Mouse (Mus musculus) C2C12 (cell line): ENCODE data around the gene Ttll7. TPM values are rescaled to one million over a fixed set of nuclear protein-coding genes. Genes with fewer than 3 reads are reported as not detected.

Experiments used
- H3K27me3 ChIP-seq: one replicate; pipeline ENCODE4 v1.6.1; 2011; ENCODE audit not compliant: control insufficient read depth, insufficient read depth, insufficient read length
- H3K36me3 ChIP-seq: one replicate; pipeline ENCODE4 v1.6.1; 2011; ENCODE audit not compliant: control insufficient read depth, insufficient read depth
- H3K4me3 ChIP-seq: one replicate; pipeline ENCODE4 v1.5.1; 2011; ENCODE audit warnings: mild to moderate bottlenecking, control low read depth; ENCODE audit not compliant: poor library complexity, insufficient read depth, severe bottlenecking
- H3K79me2 ChIP-seq: one replicate; pipeline ENCODE4 v1.6.1; 2011; ENCODE audit not compliant: control insufficient read depth, insufficient read depth
- H3K79me3 ChIP-seq: one replicate; pipeline ENCODE4 v1.6.1; 2011; ENCODE audit warnings: low read depth, control low read depth
- H3ac ChIP-seq: one replicate; pipeline ENCODE3; 2011; ENCODE audit warnings: low read depth; ENCODE audit not compliant: control insufficient read depth, insufficient read length
- CEBPB ChIP-seq: IDR thresholded peaks from one replicate; pipeline ENCODE4 v1.6.1; 2011; ENCODE audit warnings: low read depth, mild to moderate bottlenecking, control low read depth, moderate library complexity
- CTCF ChIP-seq: IDR thresholded peaks from one replicate; pipeline ENCODE4 v1.5.1; 2011; ENCODE audit not compliant: control insufficient read depth, insufficient read depth, insufficient read length
- FOSL1 ChIP-seq: IDR thresholded peaks from one replicate; pipeline ENCODE4 v1.8.0; 2011; ENCODE audit warnings: mild to moderate bottlenecking, low read length; ENCODE audit not compliant: poor library complexity, insufficient read depth, severe bottlenecking
- MAX ChIP-seq: IDR thresholded peaks from one replicate; pipeline ENCODE4 v1.6.1; 2011; ENCODE audit warnings: mild to moderate bottlenecking, control low read depth
- MYOD1 ChIP-seq: IDR thresholded peaks from one replicate; pipeline ENCODE4 v1.6.1; 2011; ENCODE audit warnings: low read depth; ENCODE audit not compliant: control insufficient read depth, insufficient read length
- MYOG ChIP-seq: IDR thresholded peaks from one replicate; pipeline ENCODE4 v1.6.1; 2011; ENCODE audit not compliant: control insufficient read depth, insufficient read length; ENCODE audit errors: extremely low read depth
- USF1 ChIP-seq: IDR thresholded peaks from one replicate; pipeline ENCODE4 v1.6.1; 2011; ENCODE audit warnings: low read depth, mild to moderate bottlenecking, control low read depth, moderate library complexity
- polyA plus RNA-seq: library from polyadenylated mRNA; unstranded; fragments of >200 nt; fragmentation: generic; extraction: Trizol; gene quantifications from one replicate; pipeline ENCODE4 v1.2.1, GENCODE M21; 2012; ENCODE audit warnings: missing spikeins

The Ttll7 gene
- polyA plus RNA-seq, 1 experiment, result 6.4 TPM

- TF ChIP-seq MAX (no peak), USF1 (no peak), MYOG (no peak), CTCF (no peak)
- Histone ChIP-seq H3K36me3 (peaks cover 30% of the 10 kb centered on the region), H3ac (no peak overlapping the region), H3K79me2 (no peaks in the 10 kb centered on the region), H3K4me3 (no peak overlapping the region), H3K27me3 (no peaks in the 10 kb centered on the region), H3K79me3 (no peaks in the 10 kb centered on the region)
Measured at GRCm38 (mm10) chr3:146931190-146931589, 79.0 kb downstream of the Ttll7 start.

GRCm38 (mm10) chr3:146932506-146932905 lies 80.3 kb downstream of the Ttll7 start:
- peaks cover 30% of the 10 kb centered on the region for H3K36me3 ChIP-seq
- H3K4me3 ChIP-seq, result no peak overlapping the region
- no peaks in the 10 kb centered on the region for H3K27me3 ChIP-seq
- H3ac ChIP-seq, result no peak overlapping the region
- no peaks in the 10 kb centered on the region for H3K79me3 ChIP-seq
- TF ChIP-seq CTCF (no peak), MAX (no peak), CEBPB (no peak), MYOG (no peak), USF1 (no peak), MYOD1 (no peak), FOSL1 (no peak)
- no peaks in the 10 kb centered on the region for H3K79me2 ChIP-seq

- H3K79me2 ChIP-seq, result no peaks in the 10 kb centered on the region
- no peaks in the 10 kb centered on the region for H3K27me3 ChIP-seq
- no peak overlapping the region for H3K4me3 ChIP-seq
- TF ChIP-seq CTCF (no peak), MYOD1 (no peak), MYOG (no peak), MAX (no peak), USF1 (no peak), CEBPB (no peak), FOSL1 (no peak)
- no peaks in the 10 kb centered on the region for H3K79me3 ChIP-seq
- H3ac ChIP-seq, result no peak overlapping the region
- peaks cover 23% of the 10 kb centered on the region for H3K36me3 ChIP-seq
Measured at GRCm38 (mm10) chr3:146936888-146937287, 84.7 kb downstream of the Ttll7 start.

GRCm38 (mm10) chr3:146939391-146940250 lies 87.5 kb downstream of the Ttll7 start:
- Histone ChIP-seq H3K79me2 (no peaks in the 10 kb centered on the region), H3ac (no peak overlapping the region), H3K79me3 (no peaks in the 10 kb centered on the region), H3K4me3 (no peak overlapping the region), H3K36me3 (peaks cover 13% of the 10 kb centered on the region), H3K27me3 (no peaks in the 10 kb centered on the region)
- no peak for TF ChIP-seq FOSL1
- no peak for TF ChIP-seq MYOG
- TF ChIP-seq CEBPB, result no peak
- no peak for TF ChIP-seq USF1
- no peak for TF ChIP-seq MAX
- no peak for TF ChIP-seq MYOD1
- TF ChIP-seq CTCF, result no peak

- Histone ChIP-seq H3K79me2 (no peaks in the 10 kb centered on the region), H3K36me3 (no peaks in the 10 kb centered on the region), H3K79me3 (no peaks in the 10 kb centered on the region), H3ac (no peak overlapping the region), H3K4me3 (no peak overlapping the region), H3K27me3 (no peaks in the 10 kb centered on the region)
- no peak for TF ChIP-seq MYOD1
- no peak for TF ChIP-seq FOSL1
Measured at GRCm38 (mm10) chr3:146943101-146943500, 90.9 kb downstream of the Ttll7 start.

- Histone ChIP-seq H3ac (no peak overlapping the region), H3K79me3 (no peaks in the 10 kb centered on the region), H3K36me3 (peaks cover under 1% of the 10 kb centered on the region), H3K79me2 (no peaks in the 10 kb centered on the region), H3K27me3 (no peaks in the 10 kb centered on the region), H3K4me3 (no peak overlapping the region)
- TF ChIP-seq MYOD1 (no peak), MYOG (no peak), CEBPB (no peak), MAX (no peak), CTCF (no peak), FOSL1 (no peak), USF1 (no peak)
Measured at GRCm38 (mm10) chr3:146945342-146945741, 93.2 kb downstream of the Ttll7 start.
